Mouse (Mus musculus): ENCODE results near the gene Fam198a. TPM values are rescaled to one million over a fixed set of nuclear protein-coding genes. Genes with fewer than 3 reads are reported as not detected.
"Not testable (repeated sequence)": the region's sequence is repeated elsewhere in the genome, so short reads cannot be mapped to it uniquely, and the experiment has no call there.

Fam198a gene
- polyA plus RNA-seq, 1 experiment from 2014 or later: 6.7 TPM

- no peak overlapping the region for H3K4me3 ChIP-seq (replicated peaks; ENCODE audit: low read length)
- peaks cover 10% of the 10 kb centered on the region; the same call in 1 of the 2 replicates for H3K4me1 ChIP-seq (ENCODE audit: control insufficient read depth, insufficient read depth, low read length)
- H3K4me2 ChIP-seq (ENCODE audit: low read depth, low read length): no peak overlapping the region
- 87% methylated on average over 4 of the region's 4 CpGs for WGBS
- ATAC-seq (ENCODE audit: insufficient read depth, low FRiP score): no peak
- H3K36me3 ChIP-seq (ENCODE audit: control insufficient read depth, insufficient read depth, low read length): no peaks in the 10 kb centered on the region
- no peak overlapping the region for H3K27ac ChIP-seq (ENCODE audit: low read length)
- H3K9ac ChIP-seq (ENCODE audit: low read length): no peak overlapping the region
- no peaks in the 10 kb centered on the region for H3K9me3 ChIP-seq (replicated peaks; ENCODE audit: control insufficient read depth, low read length)
- H3K27me3 ChIP-seq (ENCODE audit: control insufficient read depth, insufficient read depth, low read length): no peaks in the 10 kb centered on the region
Observed at GRCm38 (mm10) chr9:122020321-122020720, 69.5 kb downstream of the Fam198a start.

GRCm38 (mm10) chr9:122021171-122021570, 70.4 kb downstream of the Fam198a start:
- not testable (repeated sequence) for H3K4me2 ChIP-seq (ENCODE audit: low read depth, low read length); H3K27me3 ChIP-seq (ENCODE audit: control insufficient read depth, insufficient read depth, low read length); H3K36me3 ChIP-seq (ENCODE audit: control insufficient read depth, insufficient read depth, low read length); H3K9ac ChIP-seq (ENCODE audit: low read length); H3K4me3 ChIP-seq (replicated peaks; ENCODE audit: low read length); ATAC-seq (ENCODE audit: insufficient read depth, low FRiP score); H3K27ac ChIP-seq (ENCODE audit: low read length); H3K9me3 ChIP-seq (replicated peaks; ENCODE audit: control insufficient read depth, low read length)
- peaks cover 12% of the 10 kb centered on the region for H3K4me1 ChIP-seq (ENCODE audit: control insufficient read depth, insufficient read depth, low read length)
- 88% methylated on average over 4 of the region's 4 CpGs for WGBS

- Histone ChIP-seq H3K4me3 (replicated peaks; ENCODE audit: low read length) (no peak overlapping the region), H3K9me3 (replicated peaks; ENCODE audit: control insufficient read depth, low read length) (no peaks in the 10 kb centered on the region), H3K4me1 (ENCODE audit: control insufficient read depth, insufficient read depth, low read length) (peaks cover 15% of the 10 kb centered on the region), H3K36me3 (ENCODE audit: control insufficient read depth, insufficient read depth, low read length) (no peaks in the 10 kb centered on the region), H3K9ac (ENCODE audit: low read length) (no peak overlapping the region), H3K27me3 (ENCODE audit: control insufficient read depth, insufficient read depth, low read length) (no peaks in the 10 kb centered on the region), H3K4me2 (ENCODE audit: low read depth, low read length) (no peak overlapping the region), H3K27ac (ENCODE audit: low read length) (no peak overlapping the region)
- no peak for ATAC-seq (ENCODE audit: insufficient read depth, low FRiP score)
- 87% methylated on average over 5 of the region's 5 CpGs for WGBS
Observed at GRCm38 (mm10) chr9:122021581-122021980, 70.8 kb downstream of the Fam198a start.

- Histone ChIP-seq H3K9ac (ENCODE audit: low read length) (no peak overlapping the region), H3K27ac (ENCODE audit: low read length) (peak overlapping the region; percentile 43), H3K9me3 (replicated peaks; ENCODE audit: control insufficient read depth, low read length) (no peaks in the 10 kb centered on the region), H3K4me2 (ENCODE audit: low read depth, low read length) (no peak overlapping the region), H3K4me1 (ENCODE audit: control insufficient read depth, insufficient read depth, low read length) (peaks cover 23% of the 10 kb centered on the region), H3K4me3 (replicated peaks; ENCODE audit: low read length) (no peak overlapping the region), H3K36me3 (ENCODE audit: control insufficient read depth, insufficient read depth, low read length) (no peaks in the 10 kb centered on the region), H3K27me3 (ENCODE audit: control insufficient read depth, insufficient read depth, low read length) (no peaks in the 10 kb centered on the region)
- ATAC-seq (ENCODE audit: insufficient read depth, low FRiP score): no peak
- 68% methylated on average over 9 of the region's 9 CpGs for WGBS
Observed at GRCm38 (mm10) chr9:122022776-122023175, 72.0 kb downstream of the Fam198a start.

- H3K27ac ChIP-seq (ENCODE audit: low read length): peak overlapping the region; percentile 43
- no peak for ATAC-seq (ENCODE audit: insufficient read depth, low FRiP score)
- H3K9me3 ChIP-seq (replicated peaks; ENCODE audit: control insufficient read depth, low read length): no peaks in the 10 kb centered on the region
- no peaks in the 10 kb centered on the region for H3K27me3 ChIP-seq (ENCODE audit: control insufficient read depth, insufficient read depth, low read length)
- peaks cover 26% of the 10 kb centered on the region for H3K4me1 ChIP-seq (ENCODE audit: control insufficient read depth, insufficient read depth, low read length)
- H3K9ac ChIP-seq (ENCODE audit: low read length): no peak overlapping the region
- H3K4me3 ChIP-seq (replicated peaks; ENCODE audit: low read length): no peak overlapping the region
- no peak overlapping the region for H3K4me2 ChIP-seq (ENCODE audit: low read depth, low read length)
- WGBS: 69% methylated on average over 5 of the region's 5 CpGs
- no peaks in the 10 kb centered on the region for H3K36me3 ChIP-seq (ENCODE audit: control insufficient read depth, insufficient read depth, low read length)
Observed at GRCm38 (mm10) chr9:122023873-122024272, 73.1 kb downstream of the Fam198a start.

- Histone ChIP-seq H3K9me3 (replicated peaks; ENCODE audit: control insufficient read depth, low read length) (no peaks in the 10 kb centered on the region), H3K36me3 (ENCODE audit: control insufficient read depth, insufficient read depth, low read length) (no peaks in the 10 kb centered on the region), H3K4me3 (replicated peaks; ENCODE audit: low read length) (no peak overlapping the region), H3K4me1 (ENCODE audit: control insufficient read depth, insufficient read depth, low read length) (peaks cover 21% of the 10 kb centered on the region), H3K4me2 (ENCODE audit: low read depth, low read length) (no peak overlapping the region), H3K27ac (ENCODE audit: low read length) (no peak overlapping the region), H3K9ac (ENCODE audit: low read length) (no peak overlapping the region), H3K27me3 (ENCODE audit: control insufficient read depth, insufficient read depth, low read length) (no peaks in the 10 kb centered on the region)
- WGBS: 90% methylated on average over 6 of the region's 6 CpGs
- no peak for ATAC-seq (ENCODE audit: insufficient read depth, low FRiP score)
Observed at GRCm38 (mm10) chr9:122024419-122024818, 73.6 kb downstream of the Fam198a start.

- WGBS: 48% methylated on average over 7 of the region's 7 CpGs
- ATAC-seq (ENCODE audit: insufficient read depth, low FRiP score): no peak
- peak overlapping the region; percentile 74; the same call in 1 of the 2 replicates for H3K27ac ChIP-seq (ENCODE audit: low read length)
Observed at GRCm38 (mm10) chr9:122025855-122026590, 75.2 kb downstream of the Fam198a start.

GRCm38 (mm10) chr9:122027081-122027913, 76.5 kb downstream of the Fam198a start:
- Histone ChIP-seq H3K36me3 (ENCODE audit: control insufficient read depth, insufficient read depth, low read length) (no peaks in the 10 kb centered on the region), H3K9ac (ENCODE audit: low read length) (no peak overlapping the region), H3K27ac (ENCODE audit: low read length) (peak overlapping the region; percentile 74), H3K4me1 (ENCODE audit: control insufficient read depth, insufficient read depth, low read length) (peaks cover 21% of the 10 kb centered on the region), H3K9me3 (replicated peaks; ENCODE audit: control insufficient read depth, low read length) (no peaks in the 10 kb centered on the region), H3K4me2 (ENCODE audit: low read depth, low read length) (no peak overlapping the region), H3K4me3 (replicated peaks; ENCODE audit: low read length) (no peak overlapping the region), H3K27me3 (ENCODE audit: control insufficient read depth, insufficient read depth, low read length) (no peaks in the 10 kb centered on the region)
- ATAC-seq (ENCODE audit: insufficient read depth, low FRiP score): peak; percentile 50; the same call in 1 of the 2 replicates
- 52% methylated on average over 6 of the region's 6 CpGs for WGBS

More at GRCm38 (mm10) chr9:122025855-122026590, 75.2 kb downstream of the Fam198a start:
- H3K4me2 ChIP-seq (ENCODE audit: low read depth, low read length): no peak overlapping the region
- no peaks in the 10 kb centered on the region for H3K36me3 ChIP-seq (ENCODE audit: control insufficient read depth, insufficient read depth, low read length)
- peaks cover 21% of the 10 kb centered on the region for H3K4me1 ChIP-seq (ENCODE audit: control insufficient read depth, insufficient read depth, low read length)
- no peaks in the 10 kb centered on the region for H3K9me3 ChIP-seq (replicated peaks; ENCODE audit: control insufficient read depth, low read length)
- no peak overlapping the region for H3K4me3 ChIP-seq (replicated peaks; ENCODE audit: low read length)
- H3K27me3 ChIP-seq (ENCODE audit: control insufficient read depth, insufficient read depth, low read length): no peaks in the 10 kb centered on the region
- no peak overlapping the region for H3K9ac ChIP-seq (ENCODE audit: low read length)

All from stomach, embryonic 16.5 days (tissue).